Mouse (Mus musculus) heart, postnatal 0 days (tissue): Measurements from ENCODE around the gene Nrxn3.

Experiments
- CTCF ChIP-seq: IDR thresholded peaks from 2 replicates; pipeline ENCODE4 v1.5.1; 2016; ENCODE audit warnings: antibody characterized with exemption, control low read depth, low read depth
- EP300 ChIP-seq: IDR thresholded peaks from 2 replicates; pipeline ENCODE4 v1.6.1; 2016; ENCODE audit warnings: antibody characterized with exemption, low read depth

- no peak for TF ChIP-seq EP300
- no peak for TF ChIP-seq CTCF
Measured at GRCm38 (mm10) chr12:88854039-88854438, 131.4 kb downstream of the Nrxn3 start.
